Mouse (Mus musculus): ENCODE data around the gene Asap2.

DNA sequence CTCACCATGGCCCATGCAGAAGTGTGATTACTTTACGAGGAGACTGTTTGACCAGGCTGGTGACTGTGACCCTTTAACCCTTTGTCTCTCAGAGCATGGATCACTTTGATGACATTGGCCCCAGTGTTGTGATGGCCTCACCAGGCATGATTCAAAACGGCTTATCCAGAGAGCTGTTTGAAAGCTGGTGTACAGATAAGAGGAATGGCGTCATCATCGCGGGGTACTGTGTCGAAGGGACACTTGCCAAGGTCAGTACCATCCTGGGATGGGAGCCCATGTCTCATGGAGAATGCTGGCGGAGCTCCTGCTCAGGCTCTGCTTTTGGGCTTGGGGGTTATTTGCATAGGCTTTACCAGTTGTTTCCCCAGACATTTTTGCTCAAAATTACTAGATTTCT is 311.1 kb downstream of the Asap2 start:
- no peak for TF ChIP-seq CTCF (IDR thresholded peaks at IDR 0.05; ENCODE audit: low read depth)
- no peak for TF ChIP-seq EP300 (IDR thresholded peaks at IDR 0.05; ENCODE audit: low read depth)
